Mouse (Mus musculus): ENCODE measurements at regions not wholly inside any gene's neighbourhood (a gene's known extent, or its start where the extent isn't known, plus 50 kb on each side); places are given as distances from the start of the nearest gene placed in this dataset.
"Not testable (repeated sequence)": the region's sequence is repeated elsewhere in the genome, so short reads cannot be mapped to it uniquely, and the experiment has no call there.

DNA sequence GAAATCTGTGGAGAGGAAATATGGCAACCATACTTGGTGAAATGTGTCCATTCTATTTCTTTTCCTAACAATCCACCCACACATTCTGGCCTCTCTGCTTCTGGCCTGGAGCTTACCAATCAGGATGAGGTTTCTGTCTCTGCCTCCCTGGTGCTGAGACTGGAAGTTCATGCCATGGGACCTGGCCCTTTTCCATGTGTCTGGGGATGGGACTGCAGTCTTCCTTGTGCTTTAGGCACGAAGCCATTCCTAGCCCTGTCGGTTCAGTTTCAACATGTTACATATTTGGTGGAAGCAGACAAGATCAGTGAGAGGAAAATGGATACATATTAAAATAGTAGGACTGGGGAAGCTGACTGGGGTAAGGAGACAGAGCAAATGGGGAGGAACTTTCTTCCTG lies 100.2 kb upstream of the Tcerg1l start:
- no peak for DNase-seq (ENCODE audit: low read depth, low spot score)

DNA sequence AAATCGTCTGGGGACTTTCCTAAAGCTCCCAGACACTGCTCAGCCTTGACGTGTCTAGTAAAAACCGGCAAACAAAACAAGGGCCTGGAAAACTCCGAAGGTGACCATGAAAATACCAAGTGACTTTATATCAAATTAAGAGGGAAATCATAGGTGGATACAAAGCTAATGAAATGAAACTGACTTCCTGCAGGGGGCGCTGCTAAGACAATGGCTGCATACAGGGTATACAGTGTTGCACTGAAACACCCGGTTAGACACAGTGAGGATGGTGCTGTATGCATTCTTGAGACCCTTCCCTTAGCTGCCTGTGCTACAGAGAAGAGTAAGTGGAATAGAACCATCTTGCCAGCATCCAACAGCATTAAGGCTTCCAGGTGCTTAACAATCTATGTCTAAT lies 99.7 kb upstream of the Tcerg1l start:
- DNase-seq (ENCODE audit: low read depth, low spot score), result peak; percentile 41

GRCm38 (mm10) chr7:138493661-138494060 lies 96.1 kb upstream of the Tcerg1l start:
- DNase-seq (ENCODE audit: low read depth, low spot score), result no peak

- DNase-seq (ENCODE audit: low read depth, low spot score), result no peak
Observed at GRCm38 (mm10) chr7:138492261-138492660, 94.7 kb upstream of the Tcerg1l start.

DNA sequence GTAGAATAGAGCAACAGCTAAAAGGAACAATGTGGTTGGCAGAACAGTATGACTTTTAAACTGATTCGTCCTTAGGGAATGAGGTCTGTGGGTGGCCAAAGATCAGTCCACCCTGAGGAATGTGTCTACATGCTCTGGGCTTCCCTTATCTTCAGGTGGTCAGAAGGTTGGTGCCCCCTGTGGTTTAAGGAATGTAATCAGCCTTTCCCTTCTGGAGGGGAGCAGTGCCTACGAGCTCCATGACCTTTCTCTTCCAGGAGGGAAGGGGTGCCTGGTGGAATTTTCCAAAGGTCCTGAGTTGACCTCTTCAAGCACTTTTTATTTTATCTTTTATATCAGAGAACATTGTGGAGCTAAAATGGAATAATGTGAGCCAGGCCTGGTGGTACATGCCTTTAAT lies 91.9 kb upstream of the Tcerg1l start:
- no peak for DNase-seq (ENCODE audit: low read depth, low spot score)

GRCm38 (mm10) chr7:138488201-138488720 lies 90.7 kb upstream of the Tcerg1l start:
- no peak for DNase-seq (ENCODE audit: low read depth, low spot score)

DNA sequence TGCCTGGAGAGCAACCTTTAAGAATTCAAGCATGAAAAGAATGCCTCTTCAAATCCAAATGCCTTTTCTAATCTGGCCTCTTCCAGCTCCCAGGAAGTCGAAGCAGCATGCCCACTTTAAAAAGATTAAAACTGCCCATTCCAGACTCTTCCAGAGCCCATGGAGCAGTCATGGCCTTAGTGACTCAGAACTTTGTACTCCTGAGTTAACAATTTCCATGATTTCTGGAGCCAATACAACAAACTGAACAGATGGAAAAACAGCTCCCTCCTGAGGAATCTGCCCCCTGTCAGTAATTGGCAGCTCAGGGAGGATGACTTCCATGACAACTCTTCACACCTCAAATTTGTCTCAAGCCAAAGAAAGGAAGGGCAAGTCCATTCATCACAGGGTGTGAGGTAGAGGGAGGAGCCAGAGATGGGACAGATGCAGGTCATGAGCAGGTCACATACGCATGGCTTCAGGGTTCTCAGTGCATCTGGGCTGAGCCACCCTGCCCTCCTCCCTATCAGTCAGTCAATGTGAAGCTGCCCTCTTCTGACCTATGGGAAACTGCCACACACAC lies 75.4 kb upstream of the Tcerg1l start:
- no peak for DNase-seq (ENCODE audit: low read depth, low spot score)

DNA sequence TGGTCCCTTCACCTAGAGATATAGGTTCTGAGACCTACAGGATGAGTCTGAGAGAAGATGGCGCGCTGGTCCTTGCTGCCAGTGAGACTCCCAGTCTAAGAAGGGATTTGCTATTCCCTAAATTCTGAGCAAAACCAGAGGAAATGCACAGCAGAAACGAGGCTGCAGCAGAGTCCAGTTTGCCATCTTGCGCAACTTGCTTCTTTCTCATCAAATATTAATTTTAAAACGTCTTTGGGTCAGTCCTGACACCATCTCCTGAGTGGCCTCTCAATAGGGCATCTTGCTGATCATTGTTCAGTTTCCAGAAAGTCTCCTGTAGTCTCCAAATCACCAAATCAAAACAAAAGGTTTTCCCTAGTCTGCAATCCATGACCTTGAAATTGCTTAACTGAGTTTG lies 74.8 kb upstream of the Tcerg1l start:
- no peak for DNase-seq (ENCODE audit: low read depth, low spot score)

DNA sequence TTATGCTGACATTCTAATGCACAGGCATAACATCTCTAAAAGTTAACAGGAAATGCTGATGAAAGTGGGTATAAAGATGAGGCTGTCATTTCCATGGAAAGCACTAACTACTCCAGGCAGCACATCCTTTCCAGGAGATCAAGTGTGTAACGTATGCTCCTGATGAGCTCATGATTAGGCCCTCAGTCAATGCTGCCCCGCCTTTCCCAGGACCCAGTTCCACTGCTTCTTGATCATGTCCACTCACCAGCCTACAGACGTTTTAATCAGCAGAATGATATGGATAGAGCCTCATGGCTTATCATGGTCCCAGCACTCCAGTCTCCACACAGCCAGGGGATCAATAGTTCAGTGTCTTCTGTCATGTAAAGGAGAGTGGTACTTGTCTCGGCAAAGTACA lies 71.7 kb upstream of the Tcerg1l start:
- DNase-seq (ENCODE audit: low read depth, low spot score), result no peak

DNA sequence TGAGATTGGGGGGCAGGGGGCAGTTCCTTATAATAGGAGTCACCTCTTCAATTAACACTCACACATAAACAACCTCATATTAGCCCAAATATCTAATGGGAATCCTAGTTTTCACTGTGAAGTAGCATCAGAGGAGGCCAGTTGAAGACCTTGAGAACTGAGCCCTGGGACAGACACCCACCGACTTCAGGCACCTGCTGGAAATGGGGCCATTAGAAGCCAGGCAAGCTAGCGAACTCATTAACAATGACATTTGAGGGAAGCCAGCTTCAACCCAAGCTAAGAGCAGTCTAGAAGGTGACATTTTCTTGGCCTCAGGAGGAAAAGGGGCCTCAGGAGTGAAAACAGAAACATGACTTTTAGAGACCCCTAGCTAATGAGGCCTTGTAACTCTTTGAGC lies 70.9 kb upstream of the Tcerg1l start:
- DNase-seq (ENCODE audit: low read depth, low spot score), result no peak

DNA sequence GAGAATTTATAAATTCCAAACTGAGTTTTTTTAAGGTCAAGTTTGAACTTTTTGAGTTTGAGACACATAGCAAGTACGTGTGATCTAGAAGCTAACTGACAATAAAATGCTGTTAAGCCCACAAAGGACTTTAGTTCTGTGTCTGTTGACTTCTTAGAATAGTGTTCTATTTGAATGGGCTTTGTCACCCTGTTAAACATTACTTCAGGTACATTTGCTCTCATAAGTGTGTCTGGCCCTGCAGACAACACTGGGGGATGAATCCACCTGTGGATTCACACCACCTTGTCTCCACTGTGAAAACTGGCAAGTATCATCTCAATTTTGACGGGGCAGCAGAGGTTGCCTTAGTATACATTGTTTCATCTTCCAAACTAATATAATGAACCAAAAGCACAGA lies 70.5 kb upstream of the Tcerg1l start:
- no peak for DNase-seq (ENCODE audit: low read depth, low spot score)

GRCm38 (mm10) chr7:138467386-138467785 lies 69.9 kb upstream of the Tcerg1l start:
- no peak for DNase-seq (ENCODE audit: low read depth, low spot score)

- DNase-seq (ENCODE audit: low read depth, low spot score), result no peak
Observed at GRCm38 (mm10) chr7:138457964-138458363, 60.4 kb upstream of the Tcerg1l start.

- DNase-seq (ENCODE audit: low read depth, low spot score), result no peak
Observed at GRCm38 (mm10) chr7:138455371-138455770, 57.8 kb upstream of the Tcerg1l start.

DNA sequence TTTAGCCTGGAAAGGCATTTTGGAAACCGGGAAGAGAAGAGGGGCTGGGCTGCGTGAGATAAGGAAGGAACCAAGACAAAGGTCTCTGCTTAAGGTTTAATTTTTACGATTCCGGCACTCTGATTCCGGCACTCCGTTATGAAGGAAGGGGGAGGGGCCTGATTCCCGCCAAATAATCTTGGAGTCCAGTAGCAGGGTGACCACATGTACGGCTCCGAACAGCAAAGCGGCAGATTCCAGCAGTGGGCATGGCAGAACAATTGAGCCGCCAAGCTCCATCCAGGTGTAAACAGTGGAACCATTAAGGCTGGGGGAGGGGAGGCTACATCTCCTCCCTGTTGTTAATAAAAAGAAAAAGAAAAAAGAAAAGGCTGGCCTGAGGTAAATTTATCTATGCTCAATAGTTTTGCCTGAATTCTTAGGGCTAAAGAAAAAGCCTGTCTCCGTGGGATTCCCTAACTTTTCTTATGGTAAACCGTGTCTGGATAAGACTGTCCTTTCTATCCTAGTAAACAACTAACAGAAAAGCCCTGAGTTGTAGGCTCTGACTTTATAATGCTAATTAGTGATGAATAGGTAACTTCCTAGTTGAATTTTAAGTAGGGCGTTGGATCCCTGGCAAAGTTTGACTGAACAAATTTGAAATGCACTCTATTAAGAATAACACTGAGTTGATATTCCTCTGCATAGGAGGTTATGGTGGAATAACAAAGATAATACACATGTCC lies 57.1 kb upstream of the Tcerg1l start:
- DNase-seq (ENCODE audit: low read depth, low spot score), result not testable (repeated sequence)

- no peak for DNase-seq (ENCODE audit: low read depth, low spot score)
Observed at GRCm38 (mm10) chr7:138451321-138451720, 53.8 kb upstream of the Tcerg1l start.

- no peak for DNase-seq (ENCODE audit: low read depth, low spot score)
Observed at GRCm38 (mm10) chr7:138448519-138448918, 51.0 kb upstream of the Tcerg1l start.

All from A20 (cell line).